Mouse (Mus musculus): ENCODE measurements around the gene Lrrc29. TPM values are rescaled to one million over a fixed set of nuclear protein-coding genes. Genes with fewer than 3 reads are reported as not detected.

Gene Lrrc29
- polyA plus RNA-seq, 1 experiment from 2014 or later, result 0.61 TPM

DNA sequence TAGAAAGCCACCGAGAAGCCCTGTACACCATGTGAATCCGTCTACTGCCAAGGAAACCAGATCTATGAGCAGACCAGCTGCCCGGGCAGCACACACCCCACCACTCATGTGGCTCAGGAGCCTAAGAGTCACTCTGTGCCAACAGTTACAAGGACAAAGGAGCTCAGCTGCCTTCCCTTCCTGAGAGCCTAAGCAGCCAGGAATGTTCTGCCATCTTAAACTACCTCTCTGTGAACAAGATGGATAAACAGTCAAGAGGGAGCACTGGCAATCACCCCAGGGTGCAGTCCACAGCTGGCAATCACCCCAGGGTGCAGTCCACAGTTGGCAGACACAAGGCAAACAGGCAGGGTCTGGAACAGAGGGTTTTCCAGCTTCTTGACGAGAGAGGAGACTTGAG, 8.1 kb downstream of the Lrrc29 start:
- WGBS, result 85% methylated on average over 4 of the region's 4 CpGs
- H3K36me3 ChIP-seq (ENCODE audit: poor library complexity, severe bottlenecking), result peaks cover 69% of the 10 kb centered on the region

DNA sequence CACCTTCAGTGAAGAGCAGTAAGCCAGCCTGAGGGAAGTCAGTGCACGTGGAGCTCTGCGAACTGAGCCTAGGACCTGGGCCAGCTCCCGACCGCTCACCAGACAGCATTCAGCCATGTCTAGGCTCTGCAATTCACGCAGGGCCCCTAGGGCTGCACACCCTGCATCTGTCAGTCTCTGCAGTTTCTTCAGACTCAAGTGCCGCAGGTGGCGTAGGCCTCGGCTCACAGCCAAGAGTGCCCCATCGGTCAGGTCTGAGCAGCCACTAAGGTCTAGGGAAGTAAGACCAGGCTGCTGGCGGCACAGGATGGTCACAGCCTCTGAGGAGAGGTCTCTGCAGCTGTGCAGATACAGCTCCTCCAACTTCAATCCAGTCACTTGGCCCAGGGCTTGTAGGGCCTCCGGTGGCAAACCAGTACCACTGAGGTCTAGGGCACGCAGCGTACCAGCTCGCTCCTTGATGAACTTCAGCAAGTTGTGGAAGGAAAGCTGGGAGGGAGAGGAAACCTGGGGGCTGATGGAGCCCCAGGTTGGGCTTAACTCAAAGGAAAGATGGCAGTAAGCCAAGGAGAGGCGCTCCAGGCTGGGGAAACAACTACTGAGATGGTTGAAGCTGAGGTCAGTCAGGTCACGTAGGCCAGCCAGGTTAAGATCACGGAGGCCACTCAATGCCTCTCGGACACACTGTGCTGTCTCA, 10.9 kb downstream of the Lrrc29 start:
- no peak overlapping the region for H3K9ac ChIP-seq
- no peak overlapping the region for H3K4me3 ChIP-seq
- WGBS, result 90% methylated on average over 18 of the region's 18 CpGs
- H3K4me1 ChIP-seq, result no peaks in the 10 kb centered on the region
- no peaks in the 10 kb centered on the region for H3K9me3 ChIP-seq (replicated peaks)
- no peaks in the 10 kb centered on the region for H3K27me3 ChIP-seq
- no peak overlapping the region for H3K4me2 ChIP-seq
- H3K36me3 ChIP-seq (ENCODE audit: poor library complexity, severe bottlenecking), result peaks cover 83% of the 10 kb centered on the region
- no peak overlapping the region for H3K27ac ChIP-seq
- no peak for ATAC-seq

More for the DNA sequence above, 8.1 kb downstream of the Lrrc29 start:
- Histone ChIP-seq H3K4me2 (no peak overlapping the region), H3K27ac (no peak overlapping the region), H3K4me1 (no peaks in the 10 kb centered on the region), H3K27me3 (no peaks in the 10 kb centered on the region), H3K9ac (no peak overlapping the region), H3K4me3 (no peak overlapping the region), H3K9me3 (replicated peaks) (no peaks in the 10 kb centered on the region)
- ATAC-seq, result no peak

DNA sequence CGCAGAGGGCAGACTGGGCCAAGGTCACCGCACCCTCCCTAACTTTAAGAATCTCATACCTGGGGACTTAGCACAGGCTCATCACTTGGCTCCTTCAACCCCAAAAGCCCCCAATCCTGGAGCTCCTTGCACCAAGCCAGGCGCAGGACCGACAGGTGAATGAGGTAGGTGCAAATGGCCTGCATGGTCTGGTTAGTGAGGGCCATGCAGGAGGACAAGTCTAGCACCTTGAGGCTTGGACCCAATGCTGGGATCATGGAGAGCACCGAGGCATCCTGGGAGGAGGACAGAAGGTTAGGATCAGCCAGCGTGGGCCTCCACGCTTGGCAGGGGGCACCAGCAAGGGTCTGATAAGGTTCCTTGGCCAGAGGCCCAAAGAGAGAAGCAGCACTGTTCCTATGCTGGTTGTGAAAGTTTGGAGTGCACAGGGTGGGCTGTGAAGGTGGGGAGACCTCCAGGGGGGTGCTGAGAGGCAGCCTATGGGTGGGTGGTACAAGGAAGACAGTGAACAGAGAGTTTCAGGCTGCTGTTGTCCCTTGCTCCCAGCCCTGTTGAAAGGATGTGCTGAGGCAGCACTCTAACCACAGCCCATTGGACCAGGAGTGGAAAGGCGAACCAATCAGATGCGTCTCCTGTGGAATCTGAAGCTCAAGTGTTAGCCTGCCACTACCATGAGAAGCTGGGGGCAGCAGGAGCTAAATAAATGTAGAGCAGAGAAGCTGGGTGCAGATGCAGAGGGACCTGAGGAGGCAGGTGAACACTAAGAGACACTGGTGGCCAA, 12.3 kb downstream of the Lrrc29 start:
- ATAC-seq, result 0 out of 2 replicates have a peak, but pooled peaks have one; percentile 14
- H3K4me1 ChIP-seq, result no peaks in the 10 kb centered on the region
- no peaks in the 10 kb centered on the region for H3K9me3 ChIP-seq (replicated peaks)
- WGBS, result 85% methylated on average over 9 of the region's 9 CpGs
- H3K4me3 ChIP-seq, result no peak overlapping the region
- no peak overlapping the region for H3K9ac ChIP-seq
- no peak overlapping the region for H3K27ac ChIP-seq
- peaks cover 87% of the 10 kb centered on the region for H3K36me3 ChIP-seq (ENCODE audit: poor library complexity, severe bottlenecking)
- no peaks in the 10 kb centered on the region for H3K27me3 ChIP-seq
- H3K4me2 ChIP-seq, result no peak overlapping the region

DNA sequence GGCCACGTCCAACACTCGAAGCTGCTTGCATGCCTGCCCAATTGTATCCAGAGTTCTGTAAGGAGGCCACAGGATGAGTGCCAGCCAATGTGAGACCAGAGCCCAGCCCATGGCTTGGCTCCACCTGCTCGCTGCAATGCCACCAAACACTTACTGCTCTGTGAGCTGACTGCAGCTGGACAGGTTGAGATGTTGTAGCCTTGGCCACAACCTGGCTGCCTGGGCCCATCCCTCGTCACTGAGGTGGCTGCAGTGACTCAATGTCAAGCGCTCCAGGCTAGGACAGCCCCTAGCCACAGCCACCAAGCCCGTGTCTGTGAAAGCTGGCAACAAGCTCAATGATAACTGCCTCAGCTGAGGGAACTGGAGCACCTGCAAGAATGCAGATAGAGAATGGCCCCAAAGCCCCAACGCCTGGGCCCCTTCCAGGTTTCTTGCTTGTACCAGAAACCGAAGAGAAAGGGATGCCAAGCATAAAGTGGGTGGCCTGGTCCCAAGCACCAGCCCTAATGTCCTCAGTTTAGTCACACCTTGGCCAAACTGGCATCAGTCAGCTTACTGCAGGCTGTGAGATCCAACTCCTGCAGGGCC, 13.1 kb downstream of the Lrrc29 start:
- no peak overlapping the region for H3K4me2 ChIP-seq
- 92% methylated on average over 8 of the region's 8 CpGs for WGBS

DNA sequence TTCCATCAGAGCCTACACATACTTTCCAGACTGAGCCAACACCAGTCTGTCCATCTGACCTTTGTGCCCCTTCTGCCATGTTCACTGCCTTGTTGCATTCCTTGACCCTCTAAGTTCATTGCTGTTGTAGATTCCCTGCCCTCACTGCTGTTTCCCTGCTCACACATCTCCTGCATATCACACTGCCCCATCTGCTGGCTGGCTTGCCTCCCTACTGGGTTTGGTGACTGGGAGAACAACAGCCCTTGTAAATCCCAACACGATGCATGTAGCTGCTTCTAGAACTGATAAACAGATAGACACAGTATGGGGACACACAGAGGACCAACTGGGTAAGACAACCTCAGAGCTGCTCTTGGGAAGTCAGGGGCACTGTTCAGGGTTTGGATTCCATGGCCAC, 14.4 kb downstream of the Lrrc29 start:
- H3K4me3 ChIP-seq, result no peak overlapping the region
- no peak overlapping the region for H3K9ac ChIP-seq
- no peaks in the 10 kb centered on the region for H3K4me1 ChIP-seq
- WGBS, result 90% methylated on average over 1 of the region's 1 CpGs
- H3K36me3 ChIP-seq (ENCODE audit: poor library complexity, severe bottlenecking), result peaks cover 88% of the 10 kb centered on the region
- no peak overlapping the region for H3K4me2 ChIP-seq
- ATAC-seq, result no peak
- no peaks in the 10 kb centered on the region for H3K9me3 ChIP-seq (replicated peaks)
- no peak overlapping the region for H3K27ac ChIP-seq
- H3K27me3 ChIP-seq, result no peaks in the 10 kb centered on the region

More for the DNA sequence above, 13.1 kb downstream of the Lrrc29 start:
- no peaks in the 10 kb centered on the region for H3K4me1 ChIP-seq
- ATAC-seq, result no peak
- H3K9ac ChIP-seq, result no peak overlapping the region
- H3K36me3 ChIP-seq (ENCODE audit: poor library complexity, severe bottlenecking), result peaks cover 87% of the 10 kb centered on the region
- H3K27me3 ChIP-seq, result no peaks in the 10 kb centered on the region
- H3K27ac ChIP-seq, result no peak overlapping the region
- no peak overlapping the region for H3K4me3 ChIP-seq
- H3K9me3 ChIP-seq (replicated peaks), result no peaks in the 10 kb centered on the region

DNA sequence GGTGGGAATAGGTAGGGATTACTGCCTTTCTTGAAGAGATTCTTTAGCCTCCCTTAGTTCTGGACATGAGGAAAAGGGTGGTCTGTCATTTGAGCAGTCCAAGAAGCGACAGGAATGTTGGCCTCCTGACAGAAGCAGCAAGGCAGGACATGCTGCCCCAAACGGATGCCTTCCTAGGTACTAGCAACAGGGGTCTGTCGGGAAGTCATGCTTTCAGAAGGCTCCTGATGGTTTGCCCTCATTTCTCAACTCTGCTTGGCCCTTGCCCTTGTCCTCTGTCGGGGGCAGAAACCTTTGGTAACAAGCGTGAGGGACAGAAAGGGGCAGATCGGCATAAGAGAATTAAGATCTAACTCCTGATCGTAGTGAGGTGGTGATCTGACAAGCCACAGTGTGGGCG, 16.0 kb downstream of the Lrrc29 start:
- Histone ChIP-seq H3K27me3 (no peaks in the 10 kb centered on the region), H3K4me1 (peaks cover 12% of the 10 kb centered on the region), H3K4me2 (no peak overlapping the region), H3K9me3 (replicated peaks) (no peaks in the 10 kb centered on the region), H3K36me3 (ENCODE audit: poor library complexity, severe bottlenecking) (peaks cover 82% of the 10 kb centered on the region), H3K27ac (no peak overlapping the region), H3K9ac (no peak overlapping the region), H3K4me3 (no peak overlapping the region)
- 94% methylated on average over 8 of the region's 8 CpGs for WGBS
- ATAC-seq, result no peak

DNA sequence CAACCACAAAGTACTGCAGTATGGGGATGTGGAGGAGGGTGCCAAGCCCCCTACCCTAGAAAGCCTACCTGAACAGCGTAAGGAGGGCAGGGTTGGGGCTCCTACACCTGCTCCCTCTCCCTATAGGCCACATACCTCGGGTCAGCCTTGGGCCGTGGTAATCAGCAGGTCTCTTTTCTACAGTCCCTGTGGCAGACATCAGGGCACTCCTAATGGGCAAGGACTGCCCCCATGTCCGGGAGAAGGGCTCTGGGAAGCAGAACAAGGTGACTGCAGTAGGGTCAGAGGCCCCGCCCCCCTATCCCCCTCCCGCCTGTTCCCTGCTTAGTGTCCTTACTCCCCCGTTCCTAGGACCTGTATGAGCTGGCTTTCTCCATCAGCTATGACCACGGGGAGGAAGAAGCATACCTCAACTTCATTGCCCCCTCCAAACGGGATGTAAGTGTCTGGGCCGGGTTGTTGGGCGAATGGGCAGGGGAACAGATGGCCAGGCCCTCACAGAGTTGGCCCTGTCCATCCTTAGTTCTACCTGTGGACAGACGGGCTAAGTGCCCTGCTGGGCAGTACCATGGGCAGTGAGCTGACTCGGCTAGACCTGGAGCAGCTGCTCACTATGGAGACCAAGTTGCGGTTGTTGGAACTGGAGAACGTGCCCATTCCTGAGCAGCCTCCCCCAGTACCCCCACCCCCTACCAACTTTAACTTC, 16.8 kb downstream of the Lrrc29 start:
- H3K36me3 ChIP-seq (ENCODE audit: poor library complexity, severe bottlenecking), result peaks cover 81% of the 10 kb centered on the region
- H3K9me3 ChIP-seq (replicated peaks), result no peaks in the 10 kb centered on the region
- peaks cover 16% of the 10 kb centered on the region for H3K4me1 ChIP-seq
- WGBS, result 86% methylated on average over 15 of the region's 15 CpGs
- H3K9ac ChIP-seq, result no peak overlapping the region
- no peak overlapping the region for H3K4me2 ChIP-seq
- ATAC-seq, result no peak
- no peak overlapping the region for H3K4me3 ChIP-seq
- no peaks in the 10 kb centered on the region for H3K27me3 ChIP-seq
- H3K27ac ChIP-seq, result no peak overlapping the region

DNA sequence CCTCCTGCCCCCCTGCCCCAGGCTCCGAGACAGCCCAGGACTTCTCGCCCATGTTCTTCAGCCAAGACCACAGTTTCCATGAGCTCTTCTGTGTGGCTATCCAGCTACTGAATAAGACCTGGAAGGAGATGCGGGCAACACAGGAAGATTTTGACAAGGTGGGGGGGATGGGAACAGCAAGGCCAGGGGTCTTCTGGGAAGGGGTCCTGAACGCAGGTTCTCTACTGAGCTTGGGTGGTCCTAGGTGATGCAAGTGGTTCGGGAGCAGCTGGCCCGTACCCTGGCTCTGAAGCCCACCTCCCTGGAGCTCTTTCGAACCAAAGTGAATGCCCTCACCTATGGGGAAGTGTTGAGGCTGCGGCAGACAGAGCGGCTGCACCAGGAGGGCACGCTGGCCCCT, 17.6 kb downstream of the Lrrc29 start:
- H3K4me2 ChIP-seq, result no peak overlapping the region
- peaks cover 81% of the 10 kb centered on the region for H3K36me3 ChIP-seq (ENCODE audit: poor library complexity, severe bottlenecking)
- no peaks in the 10 kb centered on the region for H3K9me3 ChIP-seq (replicated peaks)
- ATAC-seq, result no peak
- WGBS, result 95% methylated on average over 10 of the region's 10 CpGs
- peaks cover 16% of the 10 kb centered on the region for H3K4me1 ChIP-seq
- no peak overlapping the region for H3K9ac ChIP-seq
- no peaks in the 10 kb centered on the region for H3K27me3 ChIP-seq
- H3K4me3 ChIP-seq, result no peak overlapping the region
- H3K27ac ChIP-seq, result no peak overlapping the region

DNA sequence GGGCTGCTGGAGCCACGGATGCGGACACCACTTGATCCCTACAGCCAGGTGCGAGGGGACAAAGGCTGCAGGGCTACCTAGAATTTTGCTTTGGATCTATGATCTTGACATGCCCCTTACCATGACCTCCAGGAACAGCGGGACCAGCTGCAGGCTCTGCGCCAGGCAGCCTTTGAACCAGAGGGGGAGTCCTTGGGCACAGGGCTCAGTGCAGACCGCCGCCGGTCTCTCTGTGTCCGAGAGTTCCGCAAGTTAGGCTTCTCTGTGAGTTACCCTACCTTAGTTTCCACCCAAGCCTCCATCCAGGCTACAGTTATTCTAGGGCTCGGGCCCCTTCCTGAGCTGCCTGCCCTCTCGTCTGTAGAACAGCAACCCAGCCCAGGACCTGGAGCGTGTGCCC, 18.4 kb downstream of the Lrrc29 start:
- no peaks in the 10 kb centered on the region for H3K9me3 ChIP-seq (replicated peaks)
- ATAC-seq, result no peak
- peaks cover 81% of the 10 kb centered on the region for H3K36me3 ChIP-seq (ENCODE audit: poor library complexity, severe bottlenecking)
- no peaks in the 10 kb centered on the region for H3K27me3 ChIP-seq
- H3K9ac ChIP-seq, result no peak overlapping the region
- 94% methylated on average over 13 of the region's 13 CpGs for WGBS
- peaks cover 16% of the 10 kb centered on the region for H3K4me1 ChIP-seq
- H3K4me2 ChIP-seq, result no peak overlapping the region
- no peak overlapping the region for H3K4me3 ChIP-seq
- no peak overlapping the region for H3K27ac ChIP-seq

DNA sequence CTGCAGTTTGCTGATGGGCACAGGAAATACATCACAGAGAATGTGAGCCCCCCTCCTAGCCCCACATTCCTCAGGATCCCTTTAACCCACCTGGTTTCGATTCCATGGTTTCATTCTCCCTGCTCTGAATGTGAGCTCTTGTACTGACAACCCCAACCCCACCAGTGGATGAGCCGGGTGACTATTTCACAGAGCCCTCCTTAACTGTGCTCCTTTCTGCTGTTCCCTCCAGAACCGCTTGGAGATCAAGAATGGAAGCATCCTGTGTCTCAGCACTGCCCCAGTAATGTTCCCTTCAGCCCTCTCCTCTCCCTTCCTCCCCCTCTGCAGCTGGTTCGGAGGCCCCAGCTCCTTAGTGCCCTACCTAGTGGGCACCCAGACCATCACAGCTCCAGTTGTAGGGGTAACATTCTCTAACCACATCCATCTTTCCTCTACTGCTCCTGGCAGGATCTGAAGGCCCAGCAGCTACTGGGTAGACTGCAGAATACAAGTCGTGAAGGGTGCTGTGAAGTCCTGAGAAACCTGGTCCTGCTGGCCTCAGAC, 19.9 kb downstream of the Lrrc29 start:
- H3K27me3 ChIP-seq, result no peaks in the 10 kb centered on the region
- no peaks in the 10 kb centered on the region for H3K9me3 ChIP-seq (replicated peaks)
- 62% methylated on average over 5 of the region's 5 CpGs for WGBS
- peaks cover 16% of the 10 kb centered on the region for H3K4me1 ChIP-seq
- no peak overlapping the region for H3K4me3 ChIP-seq
- peaks cover 81% of the 10 kb centered on the region for H3K36me3 ChIP-seq (ENCODE audit: poor library complexity, severe bottlenecking)
- ATAC-seq, result peak; percentile 19
- peak overlapping the region; percentile 50; the same call in 1 of the 2 replicates for H3K9ac ChIP-seq
- H3K4me2 ChIP-seq, result peak overlapping the region; percentile 47
- no peak overlapping the region for H3K27ac ChIP-seq

DNA sequence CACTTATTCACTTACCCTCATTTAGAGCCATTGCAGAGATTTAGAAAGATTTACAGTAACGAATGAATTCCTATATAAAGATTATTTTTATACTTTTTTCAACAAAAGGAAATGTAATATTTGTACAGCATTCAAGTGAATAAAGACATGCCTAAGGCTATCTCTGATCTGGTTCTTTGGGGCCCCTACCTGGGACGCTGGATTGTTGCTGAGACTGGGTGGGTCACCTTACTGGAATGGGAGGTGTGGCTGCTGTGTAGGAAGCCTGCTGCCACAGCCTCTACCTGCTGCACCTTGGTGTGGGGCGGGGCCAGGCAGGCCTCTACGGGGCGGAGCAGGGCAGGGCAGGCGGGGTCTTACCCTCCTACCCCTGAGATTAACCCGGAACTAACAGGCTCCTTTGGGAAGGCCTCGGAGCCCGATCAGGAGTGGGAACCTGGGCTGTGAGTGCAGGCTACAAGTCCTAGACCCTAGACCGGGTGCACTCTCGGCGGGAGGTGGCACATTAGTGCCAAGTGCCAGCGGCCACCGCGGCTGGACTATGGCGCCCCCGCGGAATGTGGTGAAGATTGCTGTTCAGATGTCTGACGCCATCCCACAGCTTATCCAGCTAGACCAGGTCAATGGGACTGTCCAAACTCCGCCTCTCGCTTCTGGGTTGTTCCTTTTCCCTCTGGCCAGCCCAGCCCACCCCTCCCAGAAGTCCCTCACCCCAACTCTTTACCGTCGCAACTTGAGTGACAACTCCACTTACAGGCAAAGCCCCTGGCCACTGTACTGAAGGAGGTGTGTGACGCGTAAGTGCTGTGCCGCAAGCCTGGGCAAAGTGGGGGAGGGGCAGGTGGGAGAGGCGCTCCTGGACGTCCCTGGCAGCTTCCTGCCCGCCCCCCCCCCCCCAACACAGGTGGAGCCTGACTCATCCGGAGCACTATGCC, 20.6 kb downstream of the Lrrc29 start, which contains the start of gene Elmo3:
Gene Elmo3 (plus strand): TSS at position 391 of the 935 bp plus-strand sequence.
- Histone ChIP-seq H3K9me3 (replicated peaks) (no peaks in the 10 kb centered on the region), H3K4me1 (peaks cover 16% of the 10 kb centered on the region), H3K9ac (peak within 1 kb of the TSS; percentile 50), H3K27me3 (no peaks in the 10 kb centered on the region), H3K27ac (no peak within 1 kb of the TSS), H3K4me3 (no peak within 1 kb of the TSS), H3K4me2 (peak within 1 kb of the TSS; percentile 47), H3K36me3 (ENCODE audit: poor library complexity, severe bottlenecking) (peaks cover 87% of the 10 kb centered on the region)
- WGBS, result 9% methylated on average over 29 of the region's 30 CpGs
- ATAC-seq, result peak; percentile 50

All from forebrain, embryonic 13.5 days (tissue).